Mouse (Mus musculus) spleen, postnatal 36 days (tissue): ENCODE data around the gene Ptpn6.
A peak's percentile ranks its signal among the peaks of the same experiment; 100 is the strongest.
"Not testable (repeated sequence)": the region's sequence is repeated elsewhere in the genome, so short reads cannot be mapped to it uniquely, and the experiment has no call there.

Experiments used
- DNase-seq, 2 experiments: peaks; one replicate each; pipeline ENCODE4 v3.0.0; 2022; ENCODE audit warnings: low spot score in 2 of 2, mixed read lengths in 1 of 2

Ptpn6 gene

GRCm38 (mm10) chr6:124699962-124700610, 38.4 kb downstream of the Ptpn6 start:
- no peak for DNase-seq

- no peak for DNase-seq
These were observed 39.1 kb downstream of the Ptpn6 start for GRCm38 (mm10) chr6:124699366-124699765.

- no peak for DNase-seq
These were observed 39.8 kb downstream of the Ptpn6 start for GRCm38 (mm10) chr6:124698751-124699150.

DNA sequence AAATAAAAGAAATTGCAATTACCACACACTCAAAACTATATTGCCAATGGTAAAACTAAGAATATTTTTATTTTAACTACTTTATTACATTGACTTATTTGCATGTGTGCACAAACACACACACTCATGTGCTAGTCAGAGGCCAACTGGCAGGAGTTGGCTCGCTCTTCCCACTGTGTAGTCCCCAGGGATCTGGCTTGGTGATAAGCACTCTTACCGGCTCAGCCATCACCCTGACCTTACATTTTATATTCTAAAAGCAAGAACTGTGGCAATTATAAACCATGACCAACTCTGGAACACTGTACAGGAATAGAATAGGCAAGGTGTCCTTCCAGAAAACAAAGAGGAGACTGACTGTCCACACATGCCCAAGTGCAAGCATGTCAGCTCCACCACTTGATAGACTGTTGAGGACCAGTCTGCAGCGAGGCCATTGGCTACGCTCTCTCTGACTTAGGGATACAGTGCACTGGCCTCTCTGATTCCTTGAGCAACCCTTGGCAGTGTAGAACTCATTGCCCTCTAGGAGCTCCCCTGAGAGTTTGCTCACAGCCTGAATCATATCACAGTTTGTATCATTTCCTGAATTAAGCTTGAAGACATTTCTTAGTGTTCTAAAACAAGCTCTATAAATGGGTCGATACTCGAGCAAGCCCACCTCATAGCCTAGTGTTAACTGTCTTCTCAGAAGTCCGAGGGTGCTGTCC, 41.9 kb downstream of the Ptpn6 start:
- DNase-seq, result no peak

- peak in 1 of 2 experiments; percentile 38 for DNase-seq
These were observed 44.2 kb downstream of the Ptpn6 start for GRCm38 (mm10) chr6:124694166-124694955.

DNA sequence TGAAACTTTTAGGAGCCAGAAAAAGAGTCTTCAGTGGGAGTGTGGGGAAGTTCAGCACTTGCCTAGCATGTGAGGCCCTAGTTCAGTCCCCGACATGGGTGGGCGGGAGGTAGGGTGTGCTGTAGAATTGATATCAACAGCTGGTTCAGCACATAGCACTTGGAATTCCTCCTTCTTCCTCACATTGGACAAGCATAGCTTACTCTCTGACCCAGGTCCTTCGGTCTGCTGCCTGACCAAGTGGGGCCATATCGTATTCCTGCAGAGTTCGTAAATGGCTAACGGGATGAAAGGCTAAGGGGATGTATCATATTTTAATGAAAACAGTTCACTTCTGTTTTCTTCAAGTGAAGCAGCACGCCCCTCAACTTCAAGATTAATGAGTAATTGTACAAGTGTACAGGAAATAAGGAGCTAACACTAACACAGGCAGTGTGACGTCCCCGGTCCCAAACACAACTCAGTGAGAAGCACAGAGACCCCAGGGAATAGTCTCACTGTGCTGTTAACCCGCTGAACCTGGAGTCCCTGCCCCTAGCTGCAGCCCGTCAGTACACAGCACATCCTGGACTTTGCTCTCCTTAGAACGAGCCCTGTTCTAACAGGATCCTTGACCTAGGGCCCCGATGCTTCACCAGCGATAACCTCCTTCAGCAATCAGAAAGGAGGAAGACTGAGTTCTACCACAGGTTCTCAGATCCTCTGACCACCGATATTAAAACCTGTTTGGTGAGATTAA, 45.1 kb downstream of the Ptpn6 start:
- no peak for DNase-seq

DNA sequence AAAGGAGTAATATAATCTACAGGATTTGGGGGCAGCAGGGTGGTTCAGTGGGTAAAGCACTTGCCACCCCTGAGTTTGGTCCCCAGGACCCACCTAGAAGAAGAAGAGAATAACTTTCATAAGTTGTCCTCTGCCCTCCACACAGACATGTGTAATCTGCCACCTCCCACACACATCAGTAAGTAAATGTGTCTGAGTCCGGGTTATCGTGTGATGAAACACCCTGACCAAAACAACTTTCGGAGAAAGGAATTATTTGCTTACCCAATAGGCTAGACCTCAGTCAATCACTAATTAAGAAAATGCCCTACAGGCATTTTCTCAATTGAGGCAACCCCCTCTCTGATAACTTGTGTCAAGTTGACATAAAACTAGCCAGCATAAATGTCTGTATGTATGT, 48.0 kb downstream of the Ptpn6 start:
- no peak for DNase-seq

GRCm38 (mm10) chr6:124689011-124689410, 49.5 kb downstream of the Ptpn6 start:
- DNase-seq, result no peak

- DNase-seq, result no peak
These were observed 50.3 kb downstream of the Ptpn6 start for GRCm38 (mm10) chr6:124688151-124688758.

- not testable (repeated sequence) for DNase-seq
These were observed 51.9 kb downstream of the Ptpn6 start for GRCm38 (mm10) chr6:124686644-124687043.

GRCm38 (mm10) chr6:124685606-124686386, 52.7 kb downstream of the Ptpn6 start:
- DNase-seq, result no peak

- no peak for DNase-seq
These were observed 54.7 kb downstream of the Ptpn6 start for GRCm38 (mm10) chr6:124683591-124684417.

DNA sequence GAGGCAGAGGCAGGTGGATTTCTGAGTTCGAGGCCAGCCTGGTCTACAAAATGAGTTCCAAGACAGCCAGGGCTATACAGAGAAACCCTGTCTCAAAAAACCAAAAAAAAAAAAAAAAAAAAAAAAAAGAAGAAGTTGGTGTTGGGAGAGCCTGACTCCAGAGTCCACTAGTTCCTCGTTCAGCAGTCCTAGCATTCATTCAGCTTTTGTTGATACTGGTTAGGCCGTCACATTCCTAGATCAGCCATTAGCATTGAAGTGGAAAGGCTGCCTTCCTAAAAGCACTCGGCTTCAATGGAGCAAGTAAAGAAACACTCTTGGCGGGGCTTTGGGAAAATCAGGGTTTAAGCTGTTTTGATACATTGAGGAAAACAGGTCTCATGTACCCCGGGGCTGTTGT, 56.2 kb downstream of the Ptpn6 start:
- not testable (repeated sequence) for DNase-seq

DNA sequence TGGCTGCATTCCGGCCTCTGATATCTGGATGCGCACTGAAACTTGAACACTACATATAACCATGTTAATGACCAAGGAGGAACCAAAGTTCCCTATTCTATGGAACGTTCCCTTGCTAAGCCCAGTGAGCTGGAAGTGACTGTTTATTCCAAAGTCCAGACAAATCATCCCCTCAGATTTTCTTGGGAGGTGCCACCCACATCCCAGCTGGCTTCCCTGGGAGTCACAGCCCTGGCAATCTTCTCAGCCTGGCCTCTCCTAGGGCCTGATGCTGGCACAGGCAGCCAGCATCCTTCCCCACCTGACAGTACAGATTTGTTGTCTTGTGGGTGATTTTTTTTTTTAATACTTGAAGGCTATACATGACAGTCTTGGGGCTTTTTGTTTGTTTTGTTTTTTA, 59.0 kb downstream of the Ptpn6 start:
- DNase-seq, result no peak

DNA sequence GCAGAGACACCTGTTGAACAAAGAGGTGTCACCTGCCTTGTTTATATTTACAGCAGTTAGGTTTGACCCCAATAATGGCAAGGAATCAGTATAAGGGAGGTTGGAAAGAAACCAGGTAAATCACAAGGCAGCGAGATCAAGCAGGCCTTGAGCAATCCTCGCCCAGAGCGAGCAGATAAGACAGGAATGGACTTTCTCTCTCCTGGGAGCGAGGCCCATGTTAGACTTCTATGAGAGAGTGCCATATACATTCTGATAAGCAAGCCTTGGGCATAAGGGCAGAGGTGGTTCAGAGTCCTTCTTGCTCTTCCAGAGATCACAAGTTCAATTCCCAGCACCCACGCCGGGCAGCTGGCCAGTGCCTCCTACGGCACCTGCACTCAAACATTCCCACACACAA, 59.7 kb downstream of the Ptpn6 start:
- DNase-seq, result no peak

- DNase-seq, result no peak
These were observed 62.3 kb downstream of the Ptpn6 start for GRCm38 (mm10) chr6:124676171-124676570.

- DNase-seq, result no peak
These were observed 63.9 kb downstream of the Ptpn6 start for GRCm38 (mm10) chr6:124674591-124674990.

DNA sequence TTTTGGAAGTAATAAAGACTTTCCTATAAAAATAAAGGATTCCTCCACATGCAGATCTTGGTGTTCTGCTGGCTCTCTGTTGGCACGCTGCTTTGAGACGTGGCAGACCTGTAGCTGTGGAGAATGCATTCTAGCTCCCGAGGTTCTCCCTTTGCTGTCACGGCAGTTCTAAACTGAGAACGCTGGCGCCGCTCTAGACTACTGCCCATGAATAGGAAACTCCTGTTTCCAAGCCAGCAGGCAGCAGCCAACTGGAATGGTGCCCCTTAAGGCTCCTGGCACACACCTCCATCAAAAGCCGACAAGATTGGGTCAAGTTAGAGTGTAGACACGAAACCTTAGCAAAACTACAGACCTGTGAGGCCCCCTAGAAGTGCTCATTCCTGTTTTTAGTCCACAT, 64.9 kb downstream of the Ptpn6 start:
- DNase-seq, result no peak

GRCm38 (mm10) chr6:124672100-124672499, 66.4 kb downstream of the Ptpn6 start:
- DNase-seq, result no peak
